Mouse (Mus musculus): Measurements from ENCODE around the gene Fam207a. TPM values are rescaled to one million over a fixed set of nuclear protein-coding genes. Genes with fewer than 3 reads are reported as not detected.
A peak's percentile ranks its signal among the peaks of the same experiment; 100 is the strongest.

Fam207a gene
- polyA plus RNA-seq, 1 experiment from 2014 or later, result 24.5 TPM

DNA sequence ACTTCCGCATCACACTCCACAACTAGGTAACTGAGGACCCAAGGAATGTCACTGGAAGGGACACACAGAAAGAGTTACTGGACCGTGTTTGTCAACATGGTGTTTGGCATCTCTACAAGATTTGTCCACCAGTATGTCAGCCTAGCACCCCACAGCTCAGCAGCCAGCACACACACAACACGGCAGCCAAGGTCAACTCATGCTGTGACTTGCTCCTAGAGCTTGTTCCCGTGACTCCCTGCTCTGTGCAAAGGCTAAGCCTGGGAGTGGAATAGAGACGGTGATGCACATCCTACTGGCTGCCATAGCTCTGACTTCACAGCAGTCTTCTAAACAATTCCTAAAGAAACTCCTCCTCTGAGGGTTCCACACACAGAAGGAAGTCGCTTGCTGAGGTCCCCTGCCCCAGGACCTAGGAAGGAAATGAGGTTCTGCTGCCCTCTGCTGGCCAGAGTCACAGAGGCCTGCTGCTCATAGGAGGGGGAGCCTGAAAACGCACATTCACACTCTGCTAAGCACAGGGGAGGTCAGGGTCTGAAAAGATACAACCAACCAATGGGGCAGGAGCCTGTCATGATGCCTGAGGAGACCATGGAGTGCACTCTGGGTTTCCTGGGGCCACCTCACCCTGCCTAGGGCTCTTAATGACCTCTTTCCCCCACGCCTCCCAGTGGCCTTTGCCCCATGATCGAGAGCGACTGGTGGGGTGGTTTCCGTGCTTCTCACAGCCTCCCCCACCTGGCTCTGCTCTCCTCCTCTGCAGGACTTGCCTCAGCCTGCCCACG is 6.0 kb downstream of the Fam207a start:
- WGBS, result 48% methylated on average over 12 of the region's 12 CpGs
- H3K4me1 ChIP-seq (ENCODE audit: control insufficient read depth, insufficient read depth, low read length), result peaks cover 6% of the 10 kb centered on the region
- ATAC-seq (replicated peaks; ENCODE audit: extremely low read depth, insufficient read depth, low FRiP score), result peak; percentile 86
- no peaks in the 10 kb centered on the region for H3K9me3 ChIP-seq (replicated peaks; ENCODE audit: control insufficient read depth, low read length)
- H3K4me3 ChIP-seq (ENCODE audit: low read length), result no peak overlapping the region
- H3K27me3 ChIP-seq (ENCODE audit: control insufficient read depth, insufficient read depth, low read length), result no peaks in the 10 kb centered on the region
- H3K4me2 ChIP-seq (ENCODE audit: low read depth, low read length), result no peak overlapping the region
- H3K9ac ChIP-seq (ENCODE audit: low read length), result no peak overlapping the region
- peaks cover 23% of the 10 kb centered on the region for H3K36me3 ChIP-seq (ENCODE audit: control insufficient read depth, insufficient read depth)
- peak overlapping the region; percentile 30; the same call in 1 of the 2 replicates for H3K27ac ChIP-seq (ENCODE audit: low read length)

DNA sequence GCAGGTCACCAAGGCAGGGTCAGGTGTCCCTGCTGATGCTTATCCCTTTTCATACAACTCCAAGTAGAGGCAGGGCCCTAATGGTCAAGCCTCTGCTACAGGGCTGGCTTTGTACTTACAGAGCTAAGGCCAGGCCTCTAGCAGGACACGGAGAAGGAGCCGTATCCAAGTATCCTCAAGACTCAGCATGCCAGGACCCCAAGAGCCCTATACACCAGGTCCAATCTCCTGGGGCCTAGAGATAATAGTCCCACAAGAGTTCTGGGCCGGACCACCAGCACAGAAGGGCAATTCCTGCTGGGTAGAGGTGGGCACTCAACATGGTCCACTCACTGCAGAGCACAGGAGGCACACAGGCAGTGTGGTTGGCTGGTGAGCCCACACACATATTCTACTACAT is 6.8 kb downstream of the Fam207a start:
- no peak overlapping the region; the same call in 1 of the 2 replicates for H3K27ac ChIP-seq (ENCODE audit: low read length)
- no peak overlapping the region for H3K4me3 ChIP-seq (ENCODE audit: low read length)
- no peak overlapping the region for H3K9ac ChIP-seq (ENCODE audit: low read length)
- H3K9me3 ChIP-seq (replicated peaks; ENCODE audit: control insufficient read depth, low read length), result no peaks in the 10 kb centered on the region
- peaks cover 3% of the 10 kb centered on the region; the same call in 1 of the 2 replicates for H3K4me1 ChIP-seq (ENCODE audit: control insufficient read depth, insufficient read depth, low read length)
- ATAC-seq (replicated peaks; ENCODE audit: extremely low read depth, insufficient read depth, low FRiP score), result no peak
- no peaks in the 10 kb centered on the region for H3K27me3 ChIP-seq (ENCODE audit: control insufficient read depth, insufficient read depth, low read length)
- 97% methylated on average over 3 of the region's 3 CpGs for WGBS
- H3K36me3 ChIP-seq (ENCODE audit: control insufficient read depth, insufficient read depth), result peaks cover 20% of the 10 kb centered on the region
- H3K4me2 ChIP-seq (ENCODE audit: low read depth, low read length), result no peak overlapping the region

DNA sequence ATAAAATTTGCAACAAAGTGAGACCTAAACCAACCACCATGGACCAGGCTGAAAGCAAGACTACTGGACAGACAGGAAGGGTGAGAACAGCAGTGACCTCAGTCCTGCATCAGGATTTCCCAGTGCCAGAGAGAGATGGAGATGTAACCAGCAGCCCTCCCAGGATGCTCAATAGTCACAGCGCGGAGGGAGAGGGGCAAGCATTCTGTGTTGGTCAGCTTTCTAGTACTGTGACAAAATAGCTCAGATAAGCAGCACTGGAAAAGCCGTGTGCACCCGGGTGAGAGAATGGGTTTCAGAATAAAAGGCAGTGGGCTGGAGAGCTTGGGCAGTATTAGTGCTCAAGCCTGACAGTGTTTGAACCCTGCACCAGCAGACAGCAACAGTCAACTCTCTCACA is 7.8 kb downstream of the Fam207a start:
- ATAC-seq (replicated peaks; ENCODE audit: extremely low read depth, insufficient read depth, low FRiP score), result no peak
- Histone ChIP-seq H3K4me2 (ENCODE audit: low read depth, low read length) (no peak overlapping the region), H3K27ac (ENCODE audit: low read length) (no peak overlapping the region), H3K9ac (ENCODE audit: low read length) (no peak overlapping the region), H3K4me1 (ENCODE audit: control insufficient read depth, insufficient read depth, low read length) (peaks cover 3% of the 10 kb centered on the region; the same call in 1 of the 2 replicates), H3K36me3 (ENCODE audit: control insufficient read depth, insufficient read depth) (peaks cover 16% of the 10 kb centered on the region), H3K9me3 (replicated peaks; ENCODE audit: control insufficient read depth, low read length) (no peaks in the 10 kb centered on the region), H3K27me3 (ENCODE audit: control insufficient read depth, insufficient read depth, low read length) (no peaks in the 10 kb centered on the region), H3K4me3 (ENCODE audit: low read length) (no peak overlapping the region)
- WGBS, result 70% methylated on average over 4 of the region's 4 CpGs

DNA sequence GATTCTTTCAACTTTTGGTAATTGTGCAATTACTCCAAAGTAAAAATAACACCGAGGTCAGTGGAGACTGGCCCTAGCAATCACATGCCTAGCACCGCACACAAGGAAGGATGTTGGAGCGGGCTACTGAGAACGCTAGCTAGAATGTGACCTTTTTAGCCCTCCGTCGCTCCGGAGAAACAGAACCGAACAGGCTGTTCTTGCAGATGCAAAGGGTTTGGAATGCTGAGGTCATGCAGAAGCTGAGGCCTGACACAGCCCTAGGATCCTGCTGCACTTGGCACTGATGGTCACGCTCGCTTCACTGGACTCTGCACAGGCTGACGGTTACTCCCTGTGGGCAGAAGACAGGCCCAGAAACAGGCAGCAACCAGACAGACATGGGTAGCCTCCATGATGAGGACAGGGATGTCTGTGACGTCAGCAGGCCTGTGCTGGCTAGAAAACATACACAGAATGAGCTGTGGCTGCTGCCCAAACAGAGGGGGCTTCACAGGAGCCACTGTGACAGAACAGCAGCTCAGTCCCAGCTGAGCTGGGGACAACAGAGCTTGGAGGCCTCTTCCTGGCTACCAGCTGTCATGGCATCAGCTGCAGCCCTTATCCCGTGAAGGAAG is 8.5 kb downstream of the Fam207a start:
- Histone ChIP-seq H3K4me1 (ENCODE audit: control insufficient read depth, insufficient read depth, low read length) (peaks cover 3% of the 10 kb centered on the region; the same call in 1 of the 2 replicates), H3K27me3 (ENCODE audit: control insufficient read depth, insufficient read depth, low read length) (no peaks in the 10 kb centered on the region), H3K9me3 (replicated peaks; ENCODE audit: control insufficient read depth, low read length) (no peaks in the 10 kb centered on the region), H3K4me2 (ENCODE audit: low read depth, low read length) (no peak overlapping the region), H3K9ac (ENCODE audit: low read length) (no peak overlapping the region), H3K4me3 (ENCODE audit: low read length) (no peak overlapping the region), H3K27ac (ENCODE audit: low read length) (no peak overlapping the region), H3K36me3 (ENCODE audit: control insufficient read depth, insufficient read depth) (peaks cover 12% of the 10 kb centered on the region; the same call in 1 of the 2 replicates)
- 78% methylated on average over 13 of the region's 13 CpGs for WGBS
- ATAC-seq (replicated peaks; ENCODE audit: extremely low read depth, insufficient read depth, low FRiP score), result no peak

DNA sequence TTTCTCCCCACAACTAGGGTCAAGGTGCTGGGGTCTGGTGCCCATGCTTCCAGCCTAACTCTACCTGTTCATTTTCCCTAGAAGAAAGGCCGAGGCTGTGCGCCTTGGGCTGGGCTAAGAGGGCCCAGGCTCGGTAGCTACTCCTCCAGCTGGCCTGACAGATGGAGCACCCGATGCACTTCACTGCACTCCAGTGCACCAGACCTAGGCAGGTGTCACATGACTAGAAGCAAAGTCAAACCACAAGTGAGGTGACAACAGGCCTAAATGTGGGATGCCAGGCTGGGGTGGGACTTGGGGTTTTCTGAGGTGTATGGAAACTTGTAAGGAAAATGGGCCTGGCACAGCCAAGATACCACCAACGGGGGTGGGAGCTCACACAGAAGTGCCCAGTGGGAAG is 9.1 kb downstream of the Fam207a start:
- WGBS, result 72% methylated on average over 5 of the region's 5 CpGs
- Histone ChIP-seq H3K9me3 (replicated peaks; ENCODE audit: control insufficient read depth, low read length) (no peaks in the 10 kb centered on the region), H3K4me3 (ENCODE audit: low read length) (no peak overlapping the region), H3K4me2 (ENCODE audit: low read depth, low read length) (no peak overlapping the region), H3K27me3 (ENCODE audit: control insufficient read depth, insufficient read depth, low read length) (no peaks in the 10 kb centered on the region), H3K36me3 (ENCODE audit: control insufficient read depth, insufficient read depth) (peaks cover 8% of the 10 kb centered on the region; the same call in 1 of the 2 replicates), H3K27ac (ENCODE audit: low read length) (no peak overlapping the region), H3K9ac (ENCODE audit: low read length) (no peak overlapping the region), H3K4me1 (ENCODE audit: control insufficient read depth, insufficient read depth, low read length) (peaks cover 3% of the 10 kb centered on the region; the same call in 1 of the 2 replicates)
- no peak for ATAC-seq (replicated peaks; ENCODE audit: extremely low read depth, insufficient read depth, low FRiP score)

DNA sequence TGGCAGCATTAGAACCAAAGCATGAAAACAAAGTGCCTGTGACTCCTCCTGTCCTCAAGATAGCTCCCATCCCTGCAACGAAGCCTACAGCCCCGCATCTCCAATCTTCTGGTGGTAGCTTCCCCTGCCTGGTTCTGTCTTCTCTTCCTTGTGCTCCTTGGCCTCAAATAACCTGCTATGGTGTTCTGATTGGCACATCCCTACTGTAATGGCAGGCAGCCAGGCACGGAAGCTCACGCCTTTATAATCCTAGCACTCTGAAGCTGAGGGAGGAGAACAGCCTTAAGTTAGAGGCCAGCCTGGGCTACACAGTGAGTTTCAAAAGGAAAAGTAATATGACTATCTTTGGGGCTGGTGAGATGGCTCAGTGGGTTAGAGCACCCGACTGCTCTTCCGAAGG is 11.4 kb downstream of the Fam207a start:
- H3K4me3 ChIP-seq (ENCODE audit: low read length), result no peak overlapping the region
- peaks cover 7% of the 10 kb centered on the region; the same call in 1 of the 2 replicates for H3K36me3 ChIP-seq (ENCODE audit: control insufficient read depth, insufficient read depth)
- no peaks in the 10 kb centered on the region for H3K27me3 ChIP-seq (ENCODE audit: control insufficient read depth, insufficient read depth, low read length)
- no peak for ATAC-seq (replicated peaks; ENCODE audit: extremely low read depth, insufficient read depth, low FRiP score)
- no peaks in the 10 kb centered on the region for H3K4me1 ChIP-seq (ENCODE audit: control insufficient read depth, insufficient read depth, low read length)
- no peak overlapping the region for H3K4me2 ChIP-seq (ENCODE audit: low read depth, low read length)
- H3K9ac ChIP-seq (ENCODE audit: low read length), result no peak overlapping the region
- no peak overlapping the region for H3K27ac ChIP-seq (ENCODE audit: low read length)
- no peaks in the 10 kb centered on the region for H3K9me3 ChIP-seq (replicated peaks; ENCODE audit: control insufficient read depth, low read length)
- 86% methylated on average over 6 of the region's 6 CpGs for WGBS

DNA sequence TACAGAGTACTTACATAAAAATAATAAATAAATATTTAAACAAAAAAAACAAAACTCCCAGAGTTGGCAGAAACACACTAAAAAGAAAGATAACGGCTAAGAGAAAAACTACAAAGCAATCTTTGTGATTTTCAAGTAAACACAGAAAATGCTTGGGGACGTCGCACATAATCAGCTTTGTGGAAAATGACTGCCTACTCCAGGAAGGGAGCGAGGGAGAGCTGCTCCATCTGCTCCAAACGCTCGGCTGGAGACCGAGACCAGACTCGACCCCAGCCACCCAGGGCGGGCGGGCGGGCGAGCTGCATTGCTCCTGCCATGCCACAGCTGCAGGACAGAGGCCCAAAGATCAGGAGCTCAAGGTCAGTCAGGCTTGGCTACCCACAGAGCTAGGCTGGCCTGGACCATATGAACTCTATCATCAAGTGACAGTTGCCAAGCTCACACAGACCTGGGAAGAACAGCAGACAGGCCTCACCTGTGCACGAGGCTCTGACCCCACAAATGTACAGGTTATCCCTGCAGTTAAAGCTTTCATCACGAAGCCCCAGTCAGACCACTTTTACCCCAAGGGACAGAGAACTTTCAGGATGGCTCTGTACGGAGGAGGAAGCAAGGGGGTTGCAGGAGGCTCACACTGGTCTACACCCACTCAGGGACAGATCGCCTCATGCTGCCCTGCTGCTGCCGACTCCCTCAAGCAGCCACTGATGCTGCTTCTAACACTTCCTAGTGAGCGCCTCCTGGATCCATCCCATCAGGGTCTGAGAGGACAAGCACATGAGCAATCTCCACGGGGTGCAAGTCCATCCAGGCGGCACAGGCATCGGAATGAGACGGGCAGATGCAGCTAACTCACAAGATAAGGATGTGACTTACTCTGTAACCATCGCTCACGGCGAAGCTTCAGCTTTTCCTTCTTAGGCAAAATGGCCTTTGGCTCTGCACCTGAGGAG is 12.3 kb downstream of the Fam207a start:
- 84% methylated on average over 25 of the region's 25 CpGs for WGBS
- no peak for ATAC-seq (replicated peaks; ENCODE audit: extremely low read depth, insufficient read depth, low FRiP score)
- Histone ChIP-seq H3K27ac (ENCODE audit: low read length) (no peak overlapping the region), H3K36me3 (ENCODE audit: control insufficient read depth, insufficient read depth) (peaks cover 7% of the 10 kb centered on the region; the same call in 1 of the 2 replicates), H3K9ac (ENCODE audit: low read length) (no peak overlapping the region), H3K9me3 (replicated peaks; ENCODE audit: control insufficient read depth, low read length) (no peaks in the 10 kb centered on the region), H3K4me3 (ENCODE audit: low read length) (no peak overlapping the region), H3K27me3 (ENCODE audit: control insufficient read depth, insufficient read depth, low read length) (no peaks in the 10 kb centered on the region), H3K4me1 (ENCODE audit: control insufficient read depth, insufficient read depth, low read length) (0 out of 2 replicates have a peak, but pooled peaks cover 2% of the 10 kb centered on the region), H3K4me2 (ENCODE audit: low read depth, low read length) (no peak overlapping the region)

DNA sequence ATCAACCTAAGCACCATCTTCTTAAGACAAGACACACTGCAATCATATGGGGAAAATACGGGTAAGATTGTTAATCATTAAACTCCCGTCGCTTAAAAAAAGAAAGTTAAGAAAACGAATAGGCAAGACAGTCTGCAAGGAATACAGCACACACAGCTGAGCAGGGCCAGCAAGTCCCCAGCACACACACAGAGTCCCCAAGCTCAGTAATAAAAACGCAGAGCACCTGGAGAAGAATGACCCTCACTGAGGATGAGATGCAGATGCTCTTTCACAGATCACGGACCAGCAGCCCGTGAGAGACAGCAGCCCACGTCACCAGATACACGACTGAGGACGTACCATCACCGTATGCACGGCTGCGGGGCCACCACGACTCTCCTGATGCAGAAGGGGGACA is 14.9 kb downstream of the Fam207a start:
- 0 out of 2 replicates have a peak, but pooled peaks cover 2% of the 10 kb centered on the region for H3K4me1 ChIP-seq (ENCODE audit: control insufficient read depth, insufficient read depth, low read length)
- no peaks in the 10 kb centered on the region for H3K9me3 ChIP-seq (replicated peaks; ENCODE audit: control insufficient read depth, low read length)
- peaks cover 5% of the 10 kb centered on the region; the same call in 1 of the 2 replicates for H3K36me3 ChIP-seq (ENCODE audit: control insufficient read depth, insufficient read depth)
- H3K27me3 ChIP-seq (ENCODE audit: control insufficient read depth, insufficient read depth, low read length), result no peaks in the 10 kb centered on the region
- no peak overlapping the region for H3K27ac ChIP-seq (ENCODE audit: low read length)
- no peak for ATAC-seq (replicated peaks; ENCODE audit: extremely low read depth, insufficient read depth, low FRiP score)
- H3K4me3 ChIP-seq (ENCODE audit: low read length), result no peak overlapping the region
- no peak overlapping the region for H3K4me2 ChIP-seq (ENCODE audit: low read depth, low read length)
- 77% methylated on average over 14 of the region's 14 CpGs for WGBS
- no peak overlapping the region for H3K9ac ChIP-seq (ENCODE audit: low read length)

All from heart, embryonic 16.5 days (tissue).